Comparison of ENCODE assay signal across 26 mouse cellular contexts in the genomic region with DNA sequence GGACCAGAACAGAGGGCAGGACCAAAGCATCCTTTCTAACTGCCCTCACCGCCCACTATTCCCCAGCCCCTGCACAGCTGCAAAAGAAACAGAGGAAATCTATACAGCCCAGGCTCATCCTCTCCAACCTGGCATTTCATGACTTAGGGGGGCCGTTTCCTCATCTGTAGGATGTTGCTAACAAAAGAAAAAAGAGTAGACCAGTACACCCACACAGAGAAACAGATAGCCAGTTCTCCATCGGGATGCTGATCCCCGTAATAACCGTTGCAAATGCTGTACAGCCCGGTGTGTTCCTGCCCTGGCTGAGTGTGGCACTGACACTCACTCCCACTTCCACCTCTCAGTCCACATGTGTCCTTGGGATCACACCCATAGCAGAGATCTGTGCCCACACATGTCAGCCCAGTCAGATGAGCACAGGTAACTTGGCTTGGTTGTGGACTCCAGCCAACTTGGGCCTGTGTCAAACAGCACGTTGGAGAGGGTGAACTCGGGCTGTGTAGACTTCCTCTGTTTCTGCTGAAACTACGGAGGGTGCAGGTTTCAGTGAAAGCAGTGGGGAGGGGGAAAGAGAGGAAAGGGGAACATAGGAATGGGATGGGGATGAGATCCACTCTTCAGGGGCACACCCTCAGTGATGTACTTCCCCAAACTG. TPM values are rescaled to one million over a fixed set of nuclear protein-coding genes. Genes with fewer than 3 reads are reported as not detected.
DNase-seq lines count a peak whose midpoint lies in the region; ATAC-seq lines count a peak whose summit lies in the region.
"Had no signal": no experiment of that assay in that cellular context is flagged by ENCODE, and none has a peak within 500 bp of the region (broad histone marks: within the 10 kb centered on the region; RNA-seq: fewer than 3 reads in every experiment).

No protein-coding gene starts in this region.

- no peaks in the 10 kb centered on the region for H3K27me3 ChIP-seq in neural tube, embryonic 13.5 days
- H3K27me3 ChIP-seq in neural tube, embryonic 15.5 days (replicated peaks): no peaks in the 10 kb centered on the region
- H3K27me3 ChIP-seq: forebrain, embryonic 13.5 days; heart, embryonic 12.5 days had no signal

- 0 out of 2 replicates have a peak overlapping the region, but pooled peaks have one; percentile 13 for H3K9ac ChIP-seq in neural tube, embryonic 13.5 days
- no peak overlapping the region for H3K9ac ChIP-seq in neural tube, embryonic 15.5 days (replicated peaks)
- H3K9ac ChIP-seq: forebrain, embryonic 13.5 days; heart, embryonic 12.5 days; hindbrain, embryonic 14.5 days; limb, embryonic 12.5 days; liver, embryonic 15.5 days had no signal

- H3K4me3 ChIP-seq in neural tube, embryonic 13.5 days: no peak overlapping the region
- no peak overlapping the region for H3K4me3 ChIP-seq in neural tube, embryonic 15.5 days (replicated peaks)
- H3K4me3 ChIP-seq: forebrain, embryonic 13.5 days; heart, adult 2 months; heart, embryonic 12.5 days; limb, embryonic 12.5 days; liver, embryonic 15.5 days had no signal

- peak; percentile 86 for DNase-seq in heart, adult 11 months
- no peak for DNase-seq in heart, postnatal 14 days
- DNase-seq in ovary, adult 18-20 months (ENCODE audit: low spot score): no peak
- DNase-seq: adrenal gland, postnatal 25 days; cerebellum, adult 11-12 months; cerebellum, postnatal 10 days; gastrocnemius, postnatal 25 days; heart, adult 2 months; kidney, adult 11 months; kidney, postnatal 14 days; layer of hippocampus, adult 9-11 months; midbrain, embryonic 14.5 days; right cerebral cortex, postnatal 4 days had no signal

- WGBS in neural tube, embryonic 13.5 days: 80% methylated on average over 9 of the region's 9 CpGs
- WGBS in neural tube, embryonic 15.5 days: 86% methylated on average over 9 of the region's 9 CpGs

- intact Hi-C loops in heart, postnatal 14 days (cut with DNase I): no loop called here

- no peaks in the 10 kb centered on the region for H3K36me3 ChIP-seq in neural tube, embryonic 13.5 days
- no peaks in the 10 kb centered on the region for H3K36me3 ChIP-seq in neural tube, embryonic 15.5 days
- H3K36me3 ChIP-seq: heart, embryonic 12.5 days; limb, embryonic 12.5 days; liver, embryonic 15.5 days had no signal

- H3K4me2 ChIP-seq in neural tube, embryonic 13.5 days: no peak overlapping the region
- no peak overlapping the region for H3K4me2 ChIP-seq in neural tube, embryonic 15.5 days
- H3K4me2 ChIP-seq: forebrain, embryonic 13.5 days; heart, embryonic 12.5 days; hindbrain, embryonic 14.5 days; limb, embryonic 12.5 days; liver, embryonic 15.5 days had no signal

- H3K9me3 ChIP-seq in neural tube, embryonic 13.5 days: no peaks in the 10 kb centered on the region
- H3K9me3 ChIP-seq in neural tube, embryonic 15.5 days (replicated peaks): no peaks in the 10 kb centered on the region
- H3K9me3 ChIP-seq: forebrain, embryonic 13.5 days; heart, embryonic 12.5 days; limb, embryonic 12.5 days; liver, embryonic 15.5 days had no signal

- no peak for ATAC-seq in neural tube, embryonic 13.5 days (ENCODE audit: low read depth)
- ATAC-seq in neural tube, embryonic 15.5 days (ENCODE audit: low FRiP score): no peak
- peak; percentile 49 for ATAC-seq in granulocyte monocyte progenitor cell, adult 5-6 weeks (replicated peaks; ENCODE audit: poor library complexity, severe bottlenecking)
- peak; percentile 12; the same call in 1 of the 2 replicates for ATAC-seq in megakaryocyte progenitor cell, adult 5-6 weeks (replicated peaks; ENCODE audit: poor library complexity)
- ATAC-seq: CD4-positive, CD25-positive, alpha-beta regulatory T cell, adult 4 months; forebrain, embryonic 13.5 days had no signal

- H3K27ac ChIP-seq in neural tube, embryonic 13.5 days (replicated peaks): no peak overlapping the region
- H3K27ac ChIP-seq in neural tube, embryonic 15.5 days (replicated peaks): no peak overlapping the region
- H3K27ac ChIP-seq: forebrain, embryonic 13.5 days; heart, adult 2 months; hindbrain, embryonic 14.5 days; limb, embryonic 12.5 days; liver, embryonic 15.5 days had no signal

- H3K4me1 ChIP-seq in neural tube, embryonic 13.5 days (replicated peaks): peaks cover 20% of the 10 kb centered on the region
- peaks cover 17% of the 10 kb centered on the region for H3K4me1 ChIP-seq in neural tube, embryonic 15.5 days

RNA-seq across cellular contexts. Expression of a gene that starts 5.1 kb away (rescaled TPM):
- 10 to 100 TPM; 11.6 to 11.8 TPM for total RNA-seq in heart, postnatal 14 days (2021)
- polyA plus RNA-seq in neural tube, embryonic 13.5 days (2015; fragmentation: Nextera tagmentation; extraction: Ambion mirVana): 10.3 and 14.6 TPM in 2 replicates
- polyA plus RNA-seq in neural tube, embryonic 15.5 days (2015; fragmentation: Nextera tagmentation; extraction: Ambion mirVana): 7.1 and 8.4 TPM in 2 replicates
- total RNA-seq in granulocyte monocyte progenitor cell, adult 5-6 weeks (2014; fragmentation: Nextera tagmentation): not detected in 2 replicates
- not detected in 2 replicates for total RNA-seq in granulocyte monocyte progenitor cell, adult 5-6 weeks (2017)
- total RNA-seq in megakaryocyte progenitor cell, adult 5-6 weeks (2015): 0.17 TPM in 1 of 2 replicates, not detected in the other
- 0.03 TPM in 1 of 2 replicates, not detected in the other for total RNA-seq in megakaryocyte progenitor cell, adult 5-6 weeks (2017)
- total RNA-seq: common myeloid progenitor, adult 5-6 weeks; hematopoietic stem cell, adult 5-6 weeks; megakaryocyte-erythroid progenitor cell, adult 5-6 weeks had no signal
- polyA plus RNA-seq: CD4-positive, CD25-positive, alpha-beta regulatory T cell, adult 4 months had no signal

RNA-seq across cellular contexts. Expression of a gene that starts 9.4 kb away (rescaled TPM):
- total RNA-seq in heart, postnatal 14 days (2021): 1 to 10 TPM; 1.2 to 1.3 TPM
- polyA plus RNA-seq in neural tube, embryonic 13.5 days (2015; fragmentation: Nextera tagmentation; extraction: Ambion mirVana): 2.9 and 3.9 TPM in 2 replicates
- 2.3 TPM in 2 replicates for polyA plus RNA-seq in neural tube, embryonic 15.5 days (2015; fragmentation: Nextera tagmentation; extraction: Ambion mirVana)
- 0.11 TPM in 2 replicates for total RNA-seq in granulocyte monocyte progenitor cell, adult 5-6 weeks (2014; fragmentation: Nextera tagmentation)
- total RNA-seq in granulocyte monocyte progenitor cell, adult 5-6 weeks (2017): 0.30 and 1.3 TPM in 2 replicates
- 0.85 and 1.3 TPM in 2 replicates for total RNA-seq in megakaryocyte progenitor cell, adult 5-6 weeks (2015)
- total RNA-seq in megakaryocyte progenitor cell, adult 5-6 weeks (2017): 1.4 and 2.7 TPM in 2 replicates

Comparison
In these comparisons a context has a peak if more than half of its experiments do, and no peak if none do; other contexts are left out.
1. ATAC-seq: peak in granulocyte monocyte progenitor cell, adult 5-6 weeks (single experiment) and megakaryocyte progenitor cell, adult 5-6 weeks (single experiment); none in neural tube, embryonic 13.5 days (single experiment) and neural tube, embryonic 15.5 days (single experiment).
2. RNA of a gene that starts 5.1 kb away (total RNA-seq): 11.6 to 11.8 TPM in heart, postnatal 14 days; 0.03 to 0.17 TPM in megakaryocyte progenitor cell, adult 5-6 weeks and not detected in granulocyte monocyte progenitor cell, adult 5-6 weeks; every median in the first group is over 10 times any median in the second.